Mouse (Mus musculus): ENCODE data around the gene Pla2g7.

The Pla2g7 gene

DNA sequence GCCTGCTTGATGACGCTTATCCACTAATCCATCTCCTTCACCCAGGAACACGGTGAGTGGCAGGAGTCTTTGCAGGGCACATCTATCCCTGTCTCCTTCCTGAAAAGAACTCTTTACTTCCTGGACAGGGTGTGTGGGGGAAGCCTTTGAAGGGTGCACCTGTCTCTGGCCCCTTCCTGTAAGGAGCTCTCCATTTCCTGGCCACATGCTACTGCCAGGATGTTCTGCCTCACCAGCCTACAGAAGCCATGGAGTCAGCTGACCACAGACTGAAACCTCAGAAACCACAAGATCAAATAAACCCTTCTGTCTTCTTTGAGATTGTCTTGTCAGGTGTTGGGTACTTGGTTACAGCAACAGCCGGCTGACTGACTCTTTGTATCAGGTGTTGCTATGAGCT, 77.2 kb downstream of the Pla2g7 start:
- no peak for DNase-seq (ENCODE audit: low read depth, low spot score)

DNA sequence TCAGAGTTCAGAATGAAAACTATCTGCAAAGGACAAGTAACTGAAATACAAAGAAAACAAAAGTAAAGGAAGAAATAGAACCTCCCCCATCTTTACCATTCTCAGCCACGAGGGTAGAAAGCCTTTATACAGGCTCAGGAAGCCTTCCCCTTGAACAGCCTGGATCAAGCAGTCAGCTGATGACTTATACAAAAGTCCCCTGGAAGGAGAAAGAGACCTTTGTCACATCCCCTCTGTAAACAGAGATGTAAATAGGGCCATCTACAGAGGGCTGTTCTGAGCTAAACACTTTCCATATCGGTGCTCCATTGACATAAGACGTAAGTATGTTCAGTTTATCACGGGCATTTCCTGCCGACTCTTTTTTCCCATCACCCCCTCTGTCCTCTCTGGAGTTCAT, 79.0 kb downstream of the Pla2g7 start:
- no peak for DNase-seq (ENCODE audit: low read depth, low spot score)

DNA sequence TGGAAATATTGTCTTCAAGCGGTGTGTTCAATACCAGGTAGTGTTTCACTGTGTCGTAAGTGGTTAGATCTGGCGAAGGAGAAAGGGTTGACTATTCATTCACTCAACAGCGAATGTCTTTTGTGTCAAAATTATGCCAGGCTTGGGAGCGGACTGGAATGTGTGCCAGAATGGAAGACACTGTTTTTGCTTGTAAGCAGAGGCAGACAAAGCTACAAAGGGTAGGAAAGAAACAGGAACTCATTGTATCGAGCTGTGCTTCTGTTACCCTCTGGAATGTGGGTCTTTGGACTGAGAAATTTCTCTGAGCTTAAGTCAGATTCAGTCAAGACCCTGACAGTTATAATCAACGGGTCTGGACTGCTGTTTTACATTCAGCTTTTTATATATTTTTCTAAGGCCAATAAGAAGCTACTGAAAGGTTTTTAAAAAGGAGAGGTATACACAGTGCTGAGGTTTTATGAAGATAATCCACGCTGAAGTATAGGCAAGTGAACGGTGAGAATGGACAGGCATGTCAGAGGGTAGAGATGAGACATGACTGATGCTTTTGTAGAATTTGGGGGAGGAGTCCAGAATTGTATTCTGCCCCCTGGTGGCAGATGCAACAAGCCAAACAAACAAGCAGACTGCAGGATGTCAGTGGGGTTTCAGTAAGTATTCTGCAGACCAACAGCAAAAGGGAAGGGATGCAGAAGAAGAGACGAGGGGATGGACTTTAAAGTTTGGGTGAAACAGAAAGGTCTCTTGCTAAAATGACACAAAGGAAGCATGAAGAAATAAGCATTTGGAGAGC, 81.9 kb downstream of the Pla2g7 start:
- DNase-seq (ENCODE audit: low read depth, low spot score), result no peak

DNA sequence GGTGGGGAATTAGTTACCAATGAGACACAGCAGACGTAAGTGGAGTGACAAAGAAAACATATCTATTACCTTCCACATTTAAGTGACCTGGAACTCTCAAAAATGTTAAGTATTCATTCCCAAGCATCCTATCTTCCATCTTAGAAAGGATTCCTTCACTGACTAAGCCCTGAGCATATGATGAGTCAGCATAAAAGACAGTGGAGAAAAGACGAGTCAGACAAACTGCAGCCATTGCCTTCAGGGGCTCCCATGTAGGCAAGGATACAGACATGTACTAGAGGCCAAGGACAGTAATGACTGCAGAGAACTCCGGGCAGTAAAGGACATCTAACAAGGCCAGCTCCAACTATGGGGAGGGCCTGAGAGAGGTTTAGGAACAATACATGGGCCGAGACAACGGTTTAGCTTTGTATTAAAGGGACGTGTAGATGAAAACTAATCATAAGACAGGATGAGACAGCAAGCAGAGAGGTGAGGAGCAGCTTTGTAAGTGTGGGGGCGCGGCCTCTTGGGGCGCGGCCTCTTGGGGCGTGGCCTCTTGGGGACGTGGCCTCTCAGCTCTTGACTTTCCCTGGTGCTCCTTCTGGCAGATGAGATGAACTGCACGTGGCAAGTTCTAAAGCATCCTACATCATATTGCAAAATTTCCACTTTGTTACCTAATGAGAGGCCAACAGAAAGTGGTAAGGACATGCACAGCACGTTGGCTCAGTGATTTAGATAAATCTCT, 83.6 kb downstream of the Pla2g7 start:
- DNase-seq (ENCODE audit: low read depth, low spot score), result no peak

Data from forelimb bud, embryonic 11.5 days (tissue).